Mouse (Mus musculus): Measurements from ENCODE around the gene Gm49325. TPM values are rescaled to one million over a fixed set of nuclear protein-coding genes. Genes with fewer than 3 reads are reported as not detected.
A peak's percentile ranks its signal among the peaks of the same experiment; 100 is the strongest.
"Not testable (repeated sequence)": the region's sequence is repeated elsewhere in the genome, so short reads cannot be mapped to it uniquely, and the experiment has no call there.

Gm49325 gene
- total RNA-seq, 2 experiments from 2014 or later = 12.9 to 13.0 TPM

DNA sequence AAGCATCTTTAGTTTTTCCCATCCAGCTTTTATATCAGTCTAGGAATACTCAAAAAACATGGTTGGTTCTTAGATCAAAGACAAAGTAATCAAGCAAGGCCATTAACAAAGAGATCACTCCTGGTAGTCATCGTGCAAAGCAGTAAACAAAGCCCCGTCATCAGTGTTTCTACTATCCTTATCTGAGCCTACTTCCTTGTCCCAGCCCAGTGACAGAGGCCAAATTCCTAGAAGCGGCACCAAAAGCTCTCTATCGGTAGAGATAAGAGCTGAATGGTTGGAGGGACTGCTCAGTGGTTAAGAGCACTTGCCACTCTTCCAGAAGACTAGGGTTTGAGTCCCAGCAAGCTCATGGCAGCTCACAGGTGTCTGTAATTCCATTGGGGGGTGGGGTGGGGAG lies 65.5 kb downstream of the Gm49325 start:
- DNase-seq (ENCODE audit: low spot score in 2 of 2) = no peak

DNA sequence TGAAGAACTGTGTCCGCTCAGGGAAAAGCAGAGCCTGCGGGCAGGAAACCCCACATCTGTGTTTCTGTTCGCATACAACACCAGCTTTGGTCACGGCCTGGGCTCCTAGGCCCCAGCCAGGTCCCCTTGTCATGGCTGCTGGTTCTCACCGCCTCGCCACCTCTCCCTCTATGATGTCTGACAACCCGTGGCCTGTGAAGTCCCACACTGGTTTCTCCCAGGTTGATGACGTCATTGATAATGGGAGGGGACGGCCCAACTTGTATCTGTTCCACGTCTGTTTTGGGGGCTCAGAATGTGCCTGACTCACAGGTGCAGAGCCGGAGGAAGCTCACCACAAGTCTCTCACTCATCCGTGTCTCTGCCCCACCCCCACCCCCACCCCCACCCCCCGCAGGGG lies 67.8 kb downstream of the Gm49325 start:
- DNase-seq (ENCODE audit: low spot score in 2 of 2) = no peak

DNA sequence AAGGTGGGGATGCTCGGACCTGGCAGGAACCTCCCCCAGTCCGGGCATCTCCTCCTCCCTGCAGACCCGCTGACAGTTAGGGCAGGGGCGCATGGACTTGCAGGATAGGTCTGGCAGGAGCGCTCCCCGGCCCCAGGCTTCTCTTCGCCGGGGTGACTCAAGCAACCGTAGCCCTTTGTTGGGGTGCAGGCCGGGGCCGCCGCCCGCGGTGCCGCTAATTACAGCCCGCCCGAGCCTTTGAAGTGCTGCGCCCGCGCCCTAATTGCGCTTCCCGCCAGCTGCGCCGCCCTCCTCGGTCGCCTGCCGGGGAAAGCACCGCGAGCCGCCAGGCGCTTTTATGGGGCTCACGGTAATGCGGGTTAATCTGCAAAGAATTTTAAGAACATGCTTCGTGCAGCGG lies 71.6 kb downstream of the Gm49325 start:
- no peak for DNase-seq (ENCODE audit: low spot score in 2 of 2)

DNA sequence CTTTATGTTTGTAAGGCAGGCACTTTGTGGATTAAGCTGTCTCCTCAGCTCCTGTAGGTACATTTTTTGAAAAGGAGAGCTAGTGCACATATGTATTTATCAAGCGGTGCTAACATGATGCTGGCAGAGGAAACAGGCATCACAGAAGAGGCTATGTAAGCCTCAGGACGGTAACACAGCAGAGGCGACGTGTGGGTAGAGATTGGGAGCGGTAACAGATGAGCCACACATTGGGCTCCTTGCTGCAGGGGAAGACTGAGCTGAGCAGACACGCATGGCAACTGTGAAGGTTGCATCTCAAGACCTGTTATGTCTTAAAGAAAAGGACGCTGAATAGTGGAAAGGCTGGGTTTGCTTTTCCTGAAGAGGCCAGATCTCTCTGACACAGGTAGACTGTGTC lies 77.0 kb downstream of the Gm49325 start:
- peak; percentile 14 to 39 for DNase-seq (ENCODE audit: low spot score in 2 of 2)

DNA sequence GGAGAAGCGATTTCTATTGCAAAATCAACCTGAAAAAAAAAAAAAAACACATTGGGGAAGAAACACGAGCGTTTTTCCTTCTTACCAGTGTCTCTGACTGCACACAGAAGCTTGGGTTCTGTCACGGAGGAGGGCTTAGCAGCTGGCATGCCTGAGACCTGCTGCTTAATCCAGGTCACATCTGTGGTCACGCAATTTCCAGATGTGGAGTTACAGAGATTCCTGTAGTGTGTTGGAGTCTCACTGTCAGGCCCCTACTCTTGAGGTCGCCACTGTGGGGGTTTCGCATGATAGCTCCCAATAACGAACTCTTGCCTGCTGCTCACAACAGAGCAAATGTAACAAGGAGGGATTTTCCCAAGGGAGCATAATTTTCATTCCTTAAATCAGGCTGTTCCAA lies 78.2 kb downstream of the Gm49325 start:
- DNase-seq (ENCODE audit: low spot score in 2 of 2) = no peak

DNA sequence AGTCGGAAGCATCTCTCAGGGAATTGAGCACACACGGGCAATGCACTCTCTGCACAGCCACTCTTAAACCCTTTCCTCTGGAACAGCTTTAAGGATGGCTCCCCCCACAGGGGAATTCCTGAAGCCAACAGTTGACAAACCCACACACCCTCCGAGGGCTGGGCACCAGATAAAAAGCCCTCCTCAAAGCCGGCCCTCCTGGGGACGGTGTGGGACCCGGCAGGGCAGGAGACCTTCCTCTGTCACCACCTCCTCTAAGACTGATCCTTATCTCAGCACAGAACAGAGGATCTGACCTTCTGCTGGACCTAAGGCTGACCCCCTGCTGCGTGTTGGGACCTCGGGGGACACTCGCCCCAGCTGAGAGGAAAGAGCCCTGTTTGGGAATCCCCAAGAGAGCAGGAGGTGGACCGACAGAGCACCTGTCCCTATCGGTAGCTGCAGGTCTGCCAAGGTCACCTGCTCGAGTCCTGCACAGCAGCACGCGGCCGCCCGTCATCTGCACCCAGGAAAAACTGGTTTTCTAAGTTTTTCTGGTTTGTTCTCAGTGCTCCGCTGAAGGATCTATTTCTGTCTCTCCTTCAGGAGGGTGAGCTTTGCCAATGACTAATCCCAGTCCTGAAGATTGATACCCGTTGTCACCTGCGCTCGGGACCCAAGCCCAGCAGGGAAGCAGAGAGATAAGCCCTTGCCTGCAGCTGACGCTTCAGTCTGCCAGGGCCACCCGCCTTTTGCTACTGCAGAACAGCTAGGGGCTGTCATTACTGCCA lies 80.1 kb downstream of the Gm49325 start, which contains the start of gene Tspear:
Gene Tspear, plus strand, starts transcription at position 675 of the 770 bp plus-strand sequence.
- no peak for DNase-seq (ENCODE audit: low spot score in 2 of 2)

DNA sequence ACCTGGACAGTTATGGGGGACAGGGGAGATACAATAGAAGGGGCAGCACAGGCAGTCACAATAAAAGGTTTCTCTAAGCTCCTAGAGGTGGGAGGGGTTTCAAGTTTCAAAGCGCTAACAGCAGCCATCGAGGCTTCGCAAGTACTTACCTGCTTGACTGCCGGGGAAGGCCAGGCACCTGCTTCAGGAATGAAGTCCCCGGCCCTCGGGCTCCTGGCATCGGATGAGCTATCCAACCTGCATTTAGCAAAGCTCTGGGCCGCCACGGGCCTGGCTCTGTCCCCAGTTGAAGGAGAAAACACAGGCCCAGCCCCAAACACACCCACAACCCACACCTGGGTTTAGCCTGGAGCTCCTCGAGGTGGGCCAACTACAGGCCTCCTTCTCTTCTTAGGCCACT lies 81.0 kb downstream of the Gm49325 start:
- DNase-seq (ENCODE audit: low spot score in 2 of 2) = no peak

DNA sequence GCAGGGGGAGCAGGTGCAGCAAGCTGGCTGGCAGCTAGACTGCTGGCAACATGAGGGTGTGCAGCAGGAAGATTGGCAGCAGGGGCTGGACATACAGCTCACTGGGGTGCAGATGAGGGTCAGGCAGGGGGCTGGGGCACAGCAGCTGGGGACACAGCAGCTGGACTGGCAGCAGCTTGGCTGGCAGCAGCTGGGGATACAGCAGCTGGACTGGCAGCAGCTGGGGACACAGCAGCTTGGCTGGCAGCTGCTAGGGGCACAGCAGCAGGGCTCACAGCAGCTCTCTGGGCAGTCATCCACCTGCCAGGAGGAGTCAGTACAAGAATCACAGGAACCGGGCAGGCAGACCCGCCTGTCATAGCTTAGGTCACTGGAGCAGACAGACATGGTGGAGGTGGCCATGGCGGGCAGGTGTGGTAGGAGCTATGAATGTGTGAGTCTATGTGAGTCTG lies 84.4 kb downstream of the Gm49325 start, which contains the start of gene Gm19402:
Gene Gm19402, minus strand, starts transcription at position 402 of the 452 bp plus-strand sequence.
- not testable (repeated sequence) for DNase-seq (ENCODE audit: low spot score in 2 of 2)

Small RNA genes lying within 50 kb of the gene (microRNA-seq; reads per million reads assigned to microRNA genes)
- 21.6 to 26.0 reads per million in 2 experiments for gene Mir1930

Other genes with a start within 250 kb of the Gm49325 start
- 100 to 1,000 TPM; 121 to 144 TPM for gene Adarb1, start 187.9 kb upstream of the Gm49325 start, total RNA-seq (2021)
- 10 to 100 TPM; 34.7 to 35.8 TPM for gene Fam207a, start 90.4 kb upstream of the Gm49325 start, total RNA-seq (2021)
- 1 to 10 TPM; 3.6 to 3.8 TPM for gene Itgb2, start 75.9 kb upstream of the Gm49325 start, total RNA-seq (2021)
- 10 to 100 TPM; 67.0 to 72.0 TPM for gene Pttg1ip, start 24.5 kb upstream of the Gm49325 start, total RNA-seq (2021)
- gene Sumo3, start 100 bp upstream of the Gm49325 start, total RNA-seq (2021) = 100 to 1,000 TPM; 165 to 172 TPM
- 10 to 100 TPM; 46.1 to 53.8 TPM for gene Ube2g2, start 16.1 kb downstream of the Gm49325 start, total RNA-seq (2021)
- gene Tspear, start 80.4 kb downstream of the Gm49325 start, total RNA-seq (2021) = under 1 TPM; 0.14 to 0.19 TPM
- not detected for gene Gm19402, start 84.6 kb downstream of the Gm49325 start, total RNA-seq (2021)
- not detected for gene Gm9508, start 91.0 kb downstream of the Gm49325 start, total RNA-seq (2021)
- not detected for gene Gm10272, start 100.4 kb downstream of the Gm49325 start, total RNA-seq (2021)
- not detected for gene Gm10024, start 105.3 kb downstream of the Gm49325 start, total RNA-seq (2021)
- gene Gm10142, start 109.6 kb downstream of the Gm49325 start, total RNA-seq (2021) = not detected
- gene Krtap12-1, start 114.4 kb downstream of the Gm49325 start, total RNA-seq (2021) = not detected
- not detected for gene Gm10100, start 120.3 kb downstream of the Gm49325 start, total RNA-seq (2021)
- not detected for gene Gm18596, start 136.4 kb downstream of the Gm49325 start, total RNA-seq (2021)
- not detected for gene Gm9736, start 145.2 kb downstream of the Gm49325 start, total RNA-seq (2021)
- not detected for gene Gm3233, start 153.5 kb downstream of the Gm49325 start, total RNA-seq (2021)
- gene Gm3238, start 165.1 kb downstream of the Gm49325 start, total RNA-seq (2021) = not detected
- not detected for gene Gm7138, start 170.7 kb downstream of the Gm49325 start, total RNA-seq (2021)
- not detected for gene Gm3250, start 176.3 kb downstream of the Gm49325 start, total RNA-seq (2021)
- not detected for gene Gm7137, start 182.0 kb downstream of the Gm49325 start, total RNA-seq (2021)
- not detected for gene Gm9639, start 188.9 kb downstream of the Gm49325 start, total RNA-seq (2021)
- gene Gm19668, start 192.9 kb downstream of the Gm49325 start, total RNA-seq (2021) = not detected
- not detected for gene Gm9507, start 205.6 kb downstream of the Gm49325 start, total RNA-seq (2021)
- gene Gm2696, start 208.5 kb downstream of the Gm49325 start, total RNA-seq (2021) = not detected
- not detected for gene Krtap10-4, start 220.9 kb downstream of the Gm49325 start, total RNA-seq (2021)
- gene Krtap10-10, start 229.8 kb downstream of the Gm49325 start, total RNA-seq (2021) = not detected
- not detected for gene Gm36176, start 240.6 kb downstream of the Gm49325 start, total RNA-seq (2021)
- not detected for gene Gm10318, start 246.7 kb downstream of the Gm49325 start, total RNA-seq (2021)